Mouse (Mus musculus): Measurements from ENCODE around the gene Zfp710.
"Not testable (repeated sequence)": the region's sequence is repeated elsewhere in the genome, so short reads cannot be mapped to it uniquely, and the experiment has no call there.

Gene Zfp710

GRCm38 (mm10) chr7:80024521-80025390 is at the start of gene Zfp710:
Gene Zfp710, plus strand, starts transcription at chr7:80024814.
- peak; percentile 61 to 63 for DNase-seq (ENCODE audit: low spot score in 2 of 2)

- DNase-seq (ENCODE audit: low spot score in 2 of 2), result no peak
These were observed 49.3 kb upstream of the Zfp710 start for GRCm38 (mm10) chr7:79975316-79975715.

DNA sequence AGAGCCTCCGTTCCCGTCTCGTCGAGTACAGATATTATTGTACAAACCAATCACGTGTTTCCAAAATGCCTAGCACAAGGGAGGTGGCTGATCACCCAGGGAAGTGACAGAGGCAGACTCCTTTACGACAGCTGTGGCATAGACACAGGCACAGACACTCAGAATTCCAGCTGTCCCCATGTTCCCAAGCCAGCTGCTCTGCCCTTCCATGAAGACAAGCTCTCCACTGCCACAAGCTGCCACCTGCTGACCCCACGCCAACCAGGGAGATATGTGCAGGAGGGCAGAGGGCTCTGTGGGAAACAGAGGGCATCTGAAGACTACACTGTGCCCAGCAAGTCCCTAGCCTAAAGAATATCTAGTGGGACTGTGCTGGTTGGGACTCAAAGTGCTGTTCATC is 37.9 kb upstream of the Zfp710 start:
- no peak for DNase-seq (ENCODE audit: low spot score in 2 of 2)

DNA sequence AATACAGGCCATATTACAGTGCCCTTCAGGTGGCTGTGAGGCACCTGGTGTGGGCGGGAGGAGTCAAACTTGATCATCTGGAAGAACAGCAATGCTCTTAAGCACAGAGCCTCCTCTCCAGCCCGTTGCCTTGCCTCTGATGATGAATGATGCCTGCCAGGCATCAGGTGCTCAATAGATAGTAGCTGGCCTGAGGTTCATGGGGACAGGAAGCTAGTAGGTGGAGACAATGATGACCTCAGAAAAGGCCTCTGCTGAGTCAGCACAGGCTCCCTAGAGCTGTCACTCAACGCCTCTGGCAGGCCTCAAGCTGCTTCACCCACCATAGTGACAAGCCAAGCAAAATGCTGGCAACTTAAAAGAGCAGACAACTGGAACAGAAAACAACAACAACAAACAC is 36.9 kb upstream of the Zfp710 start:
- DNase-seq (ENCODE audit: low spot score in 2 of 2), result no peak

DNA sequence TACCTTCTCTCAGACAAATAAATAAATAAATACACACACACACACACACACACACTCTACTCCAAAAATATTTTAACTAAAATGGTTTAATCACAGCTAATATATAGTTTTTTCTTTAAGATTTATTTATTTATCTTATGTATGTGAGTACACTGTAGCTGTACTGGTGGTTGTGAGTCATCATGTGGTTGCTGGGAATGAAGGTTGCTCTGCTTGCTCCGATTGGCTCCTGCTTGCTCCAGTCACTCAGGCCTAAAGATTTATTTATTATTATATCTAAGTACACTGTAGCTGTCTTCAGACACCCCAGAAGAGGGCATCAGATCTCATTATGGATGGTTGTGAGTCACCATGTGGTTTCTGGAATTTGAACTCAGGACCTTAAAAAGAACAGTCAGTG is 36.1 kb upstream of the Zfp710 start:
- not testable (repeated sequence) for DNase-seq (ENCODE audit: low spot score in 2 of 2)

- peak in 1 of 2 experiments; percentile 18 for DNase-seq (ENCODE audit: low spot score in 2 of 2)
These were observed 30.1 kb upstream of the Zfp710 start for GRCm38 (mm10) chr7:79994476-79994875.

GRCm38 (mm10) chr7:79997761-79998160 is 26.9 kb upstream of the Zfp710 start:
- DNase-seq (ENCODE audit: low spot score in 2 of 2), result no peak

DNA sequence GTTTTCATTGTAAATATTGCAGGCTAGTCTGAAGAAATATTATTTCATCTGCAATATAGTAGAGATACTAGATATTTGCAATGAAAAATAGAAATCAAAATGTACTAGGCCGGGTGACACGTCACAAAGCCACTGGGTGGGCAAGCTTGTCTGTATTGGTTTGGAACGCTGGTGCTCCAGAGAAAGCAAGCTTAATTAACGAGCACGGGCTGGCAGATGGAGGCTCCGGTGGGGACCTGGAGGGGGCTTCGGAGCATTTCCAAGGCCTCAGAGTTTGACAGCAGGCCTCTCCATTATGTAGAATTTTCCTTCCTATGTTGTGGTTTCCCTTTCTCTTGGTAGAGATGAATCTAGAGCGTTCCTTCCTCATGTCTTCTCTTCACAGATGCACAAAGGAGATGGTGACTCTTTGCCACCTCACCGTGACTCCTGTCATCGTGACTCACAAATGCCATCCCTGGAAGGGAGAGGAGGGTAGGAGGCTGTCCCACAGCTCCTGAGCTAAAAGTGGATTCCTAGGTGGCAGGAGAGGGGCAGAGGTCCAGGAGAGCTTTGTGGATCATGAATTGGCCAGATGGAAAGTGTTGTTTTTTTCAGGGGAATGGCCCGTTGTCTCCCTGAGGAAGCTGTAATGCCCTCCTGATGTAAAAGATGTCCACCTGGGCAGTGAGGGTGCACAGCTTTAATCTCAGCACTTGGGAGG is 22.1 kb upstream of the Zfp710 start:
- no peak for DNase-seq (ENCODE audit: low spot score in 2 of 2)

- DNase-seq (ENCODE audit: low spot score in 2 of 2), result no peak
These were observed 19.6 kb upstream of the Zfp710 start for GRCm38 (mm10) chr7:80004776-80005554.

DNA sequence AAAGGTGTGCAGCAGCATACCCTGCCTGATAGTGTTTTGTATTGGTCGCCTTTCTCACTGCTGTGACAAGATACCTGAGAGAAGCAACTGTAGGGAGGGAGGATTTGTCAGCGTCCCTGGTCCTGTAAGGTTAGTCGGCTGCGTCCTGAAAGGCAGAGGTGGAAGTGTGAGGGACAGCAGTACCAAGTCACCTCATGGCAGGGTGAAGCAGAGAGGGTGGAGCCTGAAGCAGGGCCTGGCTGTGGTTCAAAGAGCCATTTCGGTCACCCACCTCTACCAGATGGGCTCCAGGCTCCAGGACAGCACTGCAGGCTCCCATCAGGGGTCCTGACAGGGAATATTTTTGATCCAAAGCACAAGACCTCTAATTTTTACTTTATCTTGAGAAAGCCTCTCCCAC is 13.9 kb upstream of the Zfp710 start:
- DNase-seq (ENCODE audit: low spot score in 2 of 2), result no peak

DNA sequence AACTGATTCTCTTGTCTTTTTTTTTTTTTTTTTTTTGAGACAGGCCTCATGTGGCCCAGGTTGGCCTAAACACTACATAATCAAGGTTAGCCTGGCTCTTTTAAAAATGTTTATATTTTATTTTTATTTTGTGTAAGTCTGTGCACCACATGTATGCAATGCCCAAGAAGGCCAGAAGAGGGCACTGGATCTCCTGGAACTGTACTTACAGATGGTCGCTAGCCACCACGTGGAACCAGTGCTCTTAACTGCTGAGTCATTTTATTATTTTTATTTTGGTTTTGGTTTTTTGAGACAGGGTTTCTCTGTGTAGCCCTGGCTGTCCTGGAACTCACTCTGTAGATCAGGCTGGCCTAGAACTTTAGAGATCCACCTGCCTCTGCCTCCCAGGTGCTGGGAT is 13.1 kb upstream of the Zfp710 start:
- DNase-seq (ENCODE audit: low spot score in 2 of 2), result no peak

- no peak for DNase-seq (ENCODE audit: low spot score in 2 of 2)
These were observed 10.6 kb upstream of the Zfp710 start for GRCm38 (mm10) chr7:80013884-80014550.

- DNase-seq (ENCODE audit: low spot score in 2 of 2), result no peak
These were observed 9.5 kb upstream of the Zfp710 start for GRCm38 (mm10) chr7:80014826-80015755.

DNA sequence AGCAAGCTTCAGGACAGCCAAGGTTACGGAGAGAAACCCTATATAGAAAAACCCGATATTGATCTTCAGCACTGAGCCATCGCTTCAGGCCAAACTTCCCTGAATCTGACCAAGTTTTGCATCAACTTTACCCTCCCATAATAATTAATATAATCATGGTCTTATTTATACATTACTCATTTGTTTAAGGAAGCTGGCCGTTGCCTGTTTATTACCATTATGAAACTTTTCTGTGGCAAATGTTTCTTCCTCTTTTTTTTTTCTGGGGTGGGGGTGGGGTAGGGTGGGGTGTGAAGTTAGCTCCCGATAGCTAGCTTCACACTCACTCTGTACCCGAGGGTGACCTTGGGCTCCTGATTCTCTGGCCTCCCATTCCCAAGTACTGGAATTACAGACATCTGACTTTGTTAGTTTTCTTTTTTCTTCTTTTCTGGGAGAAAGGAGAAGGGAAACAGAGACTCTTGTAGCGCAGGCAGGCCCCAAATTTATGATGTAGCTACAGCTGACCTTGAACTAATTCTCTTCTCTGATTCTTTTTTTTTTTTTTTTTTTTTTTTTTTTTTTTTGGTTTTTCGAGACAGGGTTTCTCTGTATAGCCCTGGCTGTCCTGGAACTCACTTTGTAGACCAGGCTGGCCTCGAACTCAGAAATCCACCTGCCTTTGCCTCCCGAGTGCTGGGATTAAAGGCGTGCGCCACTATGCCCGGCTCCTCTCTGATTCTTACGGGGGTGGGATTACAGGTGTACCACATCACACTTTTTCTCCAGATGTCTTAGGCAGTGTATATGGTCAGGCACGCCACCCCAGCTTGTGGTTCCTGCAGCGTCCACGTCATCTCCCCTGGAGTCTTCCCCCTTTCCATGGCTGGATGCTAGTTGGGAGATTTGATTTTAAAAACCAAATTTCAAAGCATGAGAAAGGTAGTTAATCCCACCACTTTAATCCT is 5.8 kb upstream of the Zfp710 start:
- no peak for DNase-seq (ENCODE audit: low spot score in 2 of 2)

- DNase-seq (ENCODE audit: low spot score in 2 of 2), result no peak
These were observed 786 bp upstream of the Zfp710 start for GRCm38 (mm10) chr7:80023621-80024435.

- no peak for DNase-seq (ENCODE audit: low spot score in 2 of 2)
These were observed 940 bp downstream of the Zfp710 start for GRCm38 (mm10) chr7:80025391-80026117.

GRCm38 (mm10) chr7:80026118-80026989 is 1.7 kb downstream of the Zfp710 start:
- DNase-seq (ENCODE audit: low spot score in 2 of 2), result peak in 1 of 2 experiments; percentile 27
